7 mouse cellular contexts compared by ENCODE assay signal in the genomic region with DNA sequence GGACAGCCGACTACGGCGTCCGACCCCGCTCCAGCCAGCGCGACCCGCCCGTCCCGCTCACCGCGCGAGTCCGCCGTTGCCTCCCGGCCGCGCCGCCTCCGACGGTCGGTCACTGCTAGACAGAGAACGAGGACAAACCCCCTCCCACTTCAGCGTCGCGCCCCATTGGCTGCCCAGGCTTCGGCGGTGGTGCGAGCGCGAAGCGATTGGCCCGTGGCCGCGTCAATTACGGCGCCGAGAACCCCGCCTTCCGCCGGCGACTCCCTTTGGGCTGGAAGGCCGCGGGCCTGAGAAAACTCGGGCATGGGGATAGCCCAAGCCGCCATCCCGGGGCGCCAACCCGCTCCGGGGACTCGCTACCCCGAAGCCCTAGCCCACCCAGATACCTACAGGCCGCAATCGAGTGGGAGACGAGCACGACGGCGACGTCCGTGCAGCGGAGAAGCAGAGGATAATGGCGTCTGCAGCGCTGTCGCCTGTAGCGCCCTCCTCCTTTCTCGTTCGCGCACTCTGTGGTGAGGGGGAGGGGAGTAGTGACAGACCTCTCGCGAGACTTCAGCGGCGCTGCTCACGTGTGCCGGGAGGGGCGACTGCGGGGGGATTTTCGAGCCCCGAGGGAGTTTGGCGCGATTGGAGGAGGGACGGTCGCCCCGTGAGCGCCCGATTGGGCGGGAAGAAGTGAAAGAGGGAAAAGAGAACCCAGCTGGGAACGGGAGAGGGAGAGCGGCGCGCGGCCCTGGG. TPM values are rescaled to one million over a fixed set of nuclear protein-coding genes. Genes with fewer than 3 reads are reported as not detected.
DNase-seq lines count a peak whose midpoint lies in the region; ATAC-seq lines count a peak whose summit lies in the region.

A gene (plus strand): TSS at position 246 of the 741 bp plus-strand sequence.

- H3K4me2 ChIP-seq in limb, embryonic 11.5 days (ENCODE audit: low read depth, severe bottlenecking): peak within 1 kb of the TSS; percentile 62
- peak within 1 kb of the TSS; percentile 88 for H3K4me2 ChIP-seq in midbrain, embryonic 14.5 days (ENCODE audit: low read length)

- H3K36me3 ChIP-seq in embryonic facial prominence, embryonic 10.5 days (replicated peaks): peaks cover 35% of the 10 kb centered on the region
- H3K36me3 ChIP-seq in limb, embryonic 11.5 days (ENCODE audit: control insufficient read depth, insufficient read depth, low read length): peaks cover 4% of the 10 kb centered on the region
- peaks cover 18% of the 10 kb centered on the region for H3K36me3 ChIP-seq in midbrain, embryonic 14.5 days (ENCODE audit: control insufficient read depth, insufficient read depth, low read length)

- WGBS in embryonic facial prominence, embryonic 10.5 days: under 1% methylated on average over 91 of the region's 91 CpGs
- under 1% methylated on average over 82 of the region's 91 CpGs for WGBS in limb, embryonic 11.5 days
- WGBS in midbrain, embryonic 14.5 days: under 1% methylated on average over 86 of the region's 91 CpGs

- peak within 1 kb of the TSS; percentile 100 for H3K9ac ChIP-seq in limb, embryonic 11.5 days (ENCODE audit: low read length)
- H3K9ac ChIP-seq in midbrain, embryonic 14.5 days (replicated peaks; ENCODE audit: low read length): peak within 1 kb of the TSS; percentile 100

- H3K9me3 ChIP-seq in embryonic facial prominence, embryonic 10.5 days: no peaks in the 10 kb centered on the region
- H3K9me3 ChIP-seq in limb, embryonic 11.5 days (ENCODE audit: control insufficient read depth, low read length): no peaks in the 10 kb centered on the region
- no peaks in the 10 kb centered on the region for H3K9me3 ChIP-seq in midbrain, embryonic 14.5 days (ENCODE audit: control insufficient read depth, low read length)

- peak; percentile 98 for DNase-seq in adrenal gland, postnatal 10 days
- DNase-seq in embryonic facial prominence, embryonic 10.5 days (ENCODE audit: low spot score): peak; percentile 98
- peak; percentile 96 for DNase-seq in kidney, adult 11 months
- peak; percentile 99 for DNase-seq in limb, embryonic 11.5 days (ENCODE audit: low spot score)
- peak; percentile 99 for DNase-seq in midbrain, embryonic 14.5 days
- peak; percentile 96 to 97 for DNase-seq in spleen, adult 18-20 months

- peak; percentile 81 for ATAC-seq in granulocyte monocyte progenitor cell, adult 5-6 weeks (replicated peaks; ENCODE audit: poor library complexity, severe bottlenecking)
- ATAC-seq in limb, embryonic 11.5 days (ENCODE audit: insufficient number of reproducible peaks, low FRiP score, low TSS enrichment, low read depth): peak; percentile 95
- peak; percentile 95 for ATAC-seq in midbrain, embryonic 14.5 days (ENCODE audit: low FRiP score, low TSS enrichment)

- H3K4me3 ChIP-seq in embryonic facial prominence, embryonic 10.5 days: peak within 1 kb of the TSS; percentile 86
- H3K4me3 ChIP-seq in limb, embryonic 11.5 days (ENCODE audit: low read depth, low read length): peak within 1 kb of the TSS; percentile 99
- H3K4me3 ChIP-seq in midbrain, embryonic 14.5 days (replicated peaks; ENCODE audit: low read depth, low read length): peak within 1 kb of the TSS; percentile 100

- H3K27me3 ChIP-seq in embryonic facial prominence, embryonic 10.5 days (replicated peaks; ENCODE audit: low read depth, poor library complexity, severe bottlenecking): no peaks in the 10 kb centered on the region
- H3K27me3 ChIP-seq in limb, embryonic 11.5 days (ENCODE audit: control insufficient read depth, insufficient read depth, low read length): no peaks in the 10 kb centered on the region
- no peaks in the 10 kb centered on the region for H3K27me3 ChIP-seq in midbrain, embryonic 14.5 days (ENCODE audit: control insufficient read depth, insufficient read depth, low read length)

- H3K4me1 ChIP-seq in embryonic facial prominence, embryonic 10.5 days: peaks cover 16% of the 10 kb centered on the region
- H3K4me1 ChIP-seq in limb, embryonic 11.5 days (ENCODE audit: control insufficient read depth, insufficient read depth, low read length): no peaks in the 10 kb centered on the region
- H3K4me1 ChIP-seq in midbrain, embryonic 14.5 days (ENCODE audit: control insufficient read depth, insufficient read depth, low read length): peaks cover 6% of the 10 kb centered on the region; the same call in 1 of the 2 replicates

- peak within 1 kb of the TSS; percentile 100 for H3K27ac ChIP-seq in embryonic facial prominence, embryonic 10.5 days (replicated peaks)
- peak within 1 kb of the TSS; percentile 99 for H3K27ac ChIP-seq in limb, embryonic 11.5 days (replicated peaks; ENCODE audit: low read depth, low read length)
- peak within 1 kb of the TSS; percentile 100 for H3K27ac ChIP-seq in midbrain, embryonic 14.5 days (replicated peaks; ENCODE audit: low read depth, low read length)

RNA-seq across cellular contexts. Expression of the gene that starts here (rescaled TPM):
- 10 to 100 TPM; 15.2 to 19.8 TPM for total RNA-seq in adrenal gland, postnatal 10 days (2021)
- polyA plus RNA-seq in embryonic facial prominence, embryonic 10.5 days (2016; fragmentation: Nextera tagmentation; extraction: Ambion mirVana): 27.8 and 28.1 TPM in 2 replicates
- 34.7 and 36.1 TPM in 2 replicates for total RNA-seq in granulocyte monocyte progenitor cell, adult 5-6 weeks (2014; fragmentation: Nextera tagmentation)
- 20.0 and 22.8 TPM in 2 replicates for total RNA-seq in granulocyte monocyte progenitor cell, adult 5-6 weeks (2017)
- 33.2 and 35.7 TPM in 2 replicates for polyA plus RNA-seq in limb, embryonic 11.5 days (2014; fragmentation: Nextera tagmentation; extraction: Ambion mirVana)
- 24.6 and 26.0 TPM in 2 replicates for polyA plus RNA-seq in midbrain, embryonic 14.5 days (2014; fragmentation: Nextera tagmentation; extraction: Ambion mirVana)

Comparison
In these comparisons a context has a peak if more than half of its experiments do, and no peak if none do; other contexts are left out.
1. Peak in every context shown above with its lines: DNase-seq, ATAC-seq, H3K4me3 ChIP-seq and H3K27ac ChIP-seq.